Mouse (Mus musculus): Measurements from ENCODE around the gene Arid3c.

Gene Arid3c

GRCm38 (mm10) chr4:41676248-41677005 lies 54.5 kb downstream of the Arid3c start:
- DNase-seq: peak in 1 of 2 experiments; percentile 37
